Comparison of ENCODE assay signal across 14 mouse cellular contexts in the genomic region with DNA sequence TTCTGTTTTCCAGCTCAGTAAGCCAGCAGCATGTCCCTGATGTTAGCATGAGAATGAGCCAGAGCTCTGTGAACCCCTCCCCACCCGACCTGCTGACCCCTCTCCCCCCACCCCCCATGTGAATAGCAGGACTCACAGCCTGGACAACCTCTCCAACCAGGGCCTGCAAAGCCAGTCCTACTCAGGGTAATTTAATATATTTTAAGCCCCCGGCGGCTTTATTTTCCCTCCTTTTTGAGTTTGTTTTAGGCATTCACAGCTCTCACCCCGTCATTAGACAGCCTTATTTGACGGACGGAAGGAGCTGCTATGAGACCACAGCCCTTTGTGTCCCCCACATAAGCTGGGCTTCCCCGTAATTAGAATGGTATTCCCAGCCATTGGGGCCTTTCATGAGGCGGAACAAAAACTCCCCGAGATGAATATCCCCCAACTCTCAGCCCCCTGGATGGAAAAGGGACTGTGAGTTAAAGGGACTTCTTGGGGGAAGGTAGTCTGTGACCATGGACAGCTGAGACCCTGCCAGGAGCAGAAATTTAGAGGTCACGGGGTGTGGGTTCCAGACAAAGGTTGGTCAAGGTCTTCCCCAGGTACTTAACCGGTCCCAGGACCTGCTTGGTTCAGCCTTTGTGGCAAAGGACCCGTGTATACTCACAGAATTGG.
DNase-seq lines count a peak whose midpoint lies in the region; ATAC-seq lines count a peak whose summit lies in the region.
"Had no signal": no experiment of that assay in that cellular context is flagged by ENCODE, and none has a peak within 500 bp of the region (broad histone marks: within the 10 kb centered on the region; RNA-seq: fewer than 3 reads in every experiment).

No protein-coding gene starts in this region.

- H3K27me3 ChIP-seq in forebrain, embryonic 10.5 days (ENCODE audit: poor library complexity, severe bottlenecking), result peaks cover 97% of the 10 kb centered on the region
- H3K27me3 ChIP-seq in forebrain, embryonic 14.5 days (replicated peaks; ENCODE audit: control insufficient read depth, insufficient read depth, low read length), result peaks cover under 1% of the 10 kb centered on the region; the same call in 1 of the 2 replicates
- peaks cover 20% of the 10 kb centered on the region; the same call in 1 of the 2 replicates for H3K27me3 ChIP-seq in hindbrain, embryonic 15.5 days
- peaks cover 49% of the 10 kb centered on the region for H3K27me3 ChIP-seq in neural tube, embryonic 12.5 days (replicated peaks)

- H3K9me3 ChIP-seq in forebrain, embryonic 10.5 days, result no peaks in the 10 kb centered on the region
- H3K9me3 ChIP-seq in forebrain, embryonic 14.5 days (replicated peaks; ENCODE audit: control insufficient read depth, low read length), result no peaks in the 10 kb centered on the region
- no peaks in the 10 kb centered on the region for H3K9me3 ChIP-seq in hindbrain, embryonic 15.5 days
- no peaks in the 10 kb centered on the region for H3K9me3 ChIP-seq in neural tube, embryonic 12.5 days
- H3K9me3 ChIP-seq: limb, embryonic 10.5 days; liver, embryonic 12.5 days; stomach, embryonic 15.5 days had no signal

- peak; percentile 64 for ATAC-seq in forebrain, embryonic 14.5 days
- no peak for ATAC-seq in hindbrain, embryonic 15.5 days (ENCODE audit: low FRiP score, low read depth)
- no peak for ATAC-seq in neural tube, embryonic 12.5 days (ENCODE audit: low FRiP score, low read depth)
- ATAC-seq: liver, embryonic 12.5 days had no signal

- peaks cover 80% of the 10 kb centered on the region for H3K4me1 ChIP-seq in forebrain, embryonic 10.5 days
- peaks cover 57% of the 10 kb centered on the region for H3K4me1 ChIP-seq in forebrain, embryonic 14.5 days (ENCODE audit: control insufficient read depth, insufficient read depth, low read length)
- H3K4me1 ChIP-seq in hindbrain, embryonic 15.5 days (replicated peaks), result peaks cover 28% of the 10 kb centered on the region
- peaks cover 42% of the 10 kb centered on the region for H3K4me1 ChIP-seq in neural tube, embryonic 12.5 days
- H3K4me1 ChIP-seq: limb, embryonic 10.5 days; liver, embryonic 12.5 days; stomach, embryonic 15.5 days had no signal

- peak overlapping the region; percentile 89 for H3K27ac ChIP-seq in forebrain, embryonic 10.5 days
- H3K27ac ChIP-seq in forebrain, embryonic 14.5 days (ENCODE audit: low read depth, low read length), result peak overlapping the region; percentile 93
- H3K27ac ChIP-seq in hindbrain, embryonic 15.5 days (replicated peaks), result peak overlapping the region; percentile 47
- H3K27ac ChIP-seq in neural tube, embryonic 12.5 days, result peak overlapping the region; percentile 9
- H3K27ac ChIP-seq: limb, embryonic 10.5 days; liver, embryonic 12.5 days; stomach, embryonic 15.5 days had no signal

- H3K9ac ChIP-seq in forebrain, embryonic 14.5 days (ENCODE audit: low read length), result peak overlapping the region; percentile 4; the same call in 1 of the 2 replicates
- H3K9ac ChIP-seq in hindbrain, embryonic 15.5 days, result no peak overlapping the region
- H3K9ac ChIP-seq in neural tube, embryonic 12.5 days, result no peak overlapping the region
- H3K9ac ChIP-seq: liver, embryonic 12.5 days; stomach, embryonic 15.5 days had no signal

- peak; percentile 80 for DNase-seq in forebrain, embryonic 10.5 days (ENCODE audit: extremely low spot score, low spot score)
- DNase-seq in forebrain, embryonic 14.5 days (ENCODE audit: low spot score), result peak; percentile 89
- DNase-seq in adrenal gland, adult 2 months, result no peak
- no peak for DNase-seq in cerebellum, postnatal 36 days
- DNase-seq in right cerebral cortex, adult 2 months (ENCODE audit: low spot score in 2 of 2), result no peak
- DNase-seq: adrenal gland, postnatal 36 days; cerebellum, postnatal 25 days; kidney, adult 8-10 months; layer of hippocampus, postnatal 36 days had no signal

- peak overlapping the region; percentile 34 for H3K4me3 ChIP-seq in forebrain, embryonic 10.5 days
- no peak overlapping the region for H3K4me3 ChIP-seq in forebrain, embryonic 14.5 days (ENCODE audit: low read depth, low read length)
- no peak overlapping the region for H3K4me3 ChIP-seq in hindbrain, embryonic 15.5 days
- H3K4me3 ChIP-seq in neural tube, embryonic 12.5 days, result no peak overlapping the region
- H3K4me3 ChIP-seq: limb, embryonic 10.5 days; liver, embryonic 12.5 days; stomach, embryonic 15.5 days had no signal

- 8% methylated on average over 12 of the region's 12 CpGs for WGBS in forebrain, embryonic 10.5 days
- 2% methylated on average over 12 of the region's 12 CpGs for WGBS in forebrain, embryonic 14.5 days
- 28% methylated on average over 12 of the region's 12 CpGs for WGBS in hindbrain, embryonic 15.5 days
- 16% methylated on average over 12 of the region's 12 CpGs for WGBS in neural tube, embryonic 12.5 days

- H3K36me3 ChIP-seq in forebrain, embryonic 10.5 days (replicated peaks), result no peaks in the 10 kb centered on the region
- H3K36me3 ChIP-seq in forebrain, embryonic 14.5 days (ENCODE audit: control insufficient read depth, insufficient read depth, low read length), result no peaks in the 10 kb centered on the region
- H3K36me3 ChIP-seq in hindbrain, embryonic 15.5 days, result no peaks in the 10 kb centered on the region
- H3K36me3 ChIP-seq in neural tube, embryonic 12.5 days, result no peaks in the 10 kb centered on the region
- H3K36me3 ChIP-seq: limb, embryonic 10.5 days; liver, embryonic 12.5 days; stomach, embryonic 15.5 days had no signal

- peak overlapping the region; percentile 15 for H3K4me2 ChIP-seq in forebrain, embryonic 14.5 days (ENCODE audit: low read length)
- H3K4me2 ChIP-seq in hindbrain, embryonic 15.5 days, result no peak overlapping the region
- no peak overlapping the region for H3K4me2 ChIP-seq in neural tube, embryonic 12.5 days (replicated peaks)
- H3K4me2 ChIP-seq: liver, embryonic 12.5 days; stomach, embryonic 15.5 days had no signal

Comparison
In these comparisons a context has a peak if more than half of its experiments do, and no peak if none do; other contexts are left out.
1. DNase-seq: peak in forebrain, embryonic 10.5 days (single experiment) and forebrain, embryonic 14.5 days (single experiment); none in adrenal gland, adult 2 months (single experiment), cerebellum, postnatal 36 days (0 of 2) and right cerebral cortex, adult 2 months (0 of 2).
2. H3K27ac ChIP-seq: peak in every context shown above with its lines; median percentile 93 in forebrain, embryonic 14.5 days; 89 in forebrain, embryonic 10.5 days; 47 in hindbrain, embryonic 15.5 days; 9 in neural tube, embryonic 12.5 days.